Mouse (Mus musculus): ENCODE data around the gene Glis1. TPM values are rescaled to one million over a fixed set of nuclear protein-coding genes. Genes with fewer than 3 reads are reported as not detected.

Gene Glis1
- total and polyA plus RNA-seq, 3 experiments: 0.16 to 0.38 (median 0.20) TPM

DNA sequence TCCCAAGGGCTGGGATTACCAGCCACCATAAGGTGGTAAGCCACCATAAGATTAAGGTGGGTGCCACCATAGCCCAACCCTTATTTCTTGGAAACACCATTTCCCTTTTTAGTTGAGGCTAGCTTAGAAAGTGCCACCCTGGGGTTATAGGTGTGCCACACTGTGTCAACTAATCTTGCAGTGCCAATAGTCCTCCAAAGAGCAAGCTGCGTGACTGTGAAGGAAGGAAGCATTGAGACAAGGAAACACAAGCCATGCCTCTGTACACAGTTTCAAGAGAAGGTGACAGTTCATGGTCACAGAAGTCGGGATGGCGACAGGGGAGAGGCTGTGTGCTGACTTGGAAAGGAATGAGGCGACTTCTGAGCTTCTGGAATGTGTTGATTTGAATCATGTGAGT is 14.2 kb upstream of the Glis1 start:
- Histone ChIP-seq H3K36me3 (replicated peaks) (peaks cover 44% of the 10 kb centered on the region), H3K4me1 (ENCODE audit: insufficient read depth, low read depth, low read length) (no peaks in the 10 kb centered on the region; the same call in 1 of the 2 replicates), H3K4me3 (ENCODE audit: low read depth, low read length) (no peak overlapping the region), H3K27me3 (ENCODE audit: insufficient read depth, low read length) (no peaks in the 10 kb centered on the region), H3K9me3 (replicated peaks) (no peaks in the 10 kb centered on the region)
- ATAC-seq (ENCODE audit: extremely low read depth, insufficient number of reproducible peaks, low FRiP score, poor library complexity, severe bottlenecking) (no peak), DNase-seq (ENCODE audit: low spot score) (no peak)
- TF ChIP-seq POLR2AphosphoS5 (IDR thresholded peaks at IDR 0.05; ENCODE audit: insufficient replicate concordance, low read depth, low read length) (no peak), GATA1 (IDR thresholded peaks at IDR 0.05; ENCODE audit: borderline replicate concordance, low read length) (no peak), TAL1 (conservative IDR thresholded peaks at IDR 0.05; ENCODE audit: low read depth, low read length) (no peak), GATA2 (IDR thresholded peaks at IDR 0.05; ENCODE audit: borderline replicate concordance, low read depth, low read length) (no peak), CTCF (IDR thresholded peaks at IDR 0.05; ENCODE audit: low read depth, low read length) (no peak)

DNA sequence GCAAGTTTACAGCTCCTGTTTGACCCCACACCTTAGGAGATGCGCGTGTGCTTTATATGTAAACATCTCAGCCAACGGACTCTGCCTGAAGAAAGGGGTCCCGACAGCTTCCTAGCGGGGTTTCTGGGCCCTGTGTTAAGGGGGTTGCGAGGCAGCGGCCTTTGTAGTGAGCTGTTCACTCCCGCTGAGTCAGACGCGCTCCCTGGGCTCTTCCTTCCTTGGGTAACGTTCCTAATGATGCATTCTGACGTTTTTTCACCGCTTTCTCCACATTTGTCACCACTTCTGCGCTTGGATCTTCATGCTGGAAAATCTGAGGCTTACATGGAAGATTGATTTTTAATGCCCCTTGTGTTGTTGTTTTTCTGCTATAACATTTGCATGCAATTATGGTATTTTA is 12.7 kb upstream of the Glis1 start:
- TF ChIP-seq POLR2AphosphoS5 (IDR thresholded peaks at IDR 0.05; ENCODE audit: insufficient replicate concordance, low read depth, low read length) (no peak), TAL1 (conservative IDR thresholded peaks at IDR 0.05; ENCODE audit: low read depth, low read length) (no peak), CTCF (IDR thresholded peaks at IDR 0.05; ENCODE audit: low read depth, low read length) (no peak), GATA1 (IDR thresholded peaks at IDR 0.05; ENCODE audit: borderline replicate concordance, low read length) (no peak), GATA2 (IDR thresholded peaks at IDR 0.05; ENCODE audit: borderline replicate concordance, low read depth, low read length) (no peak)
- peaks cover 3% of the 10 kb centered on the region; the same call in 1 of the 2 replicates for H3K27me3 ChIP-seq (ENCODE audit: insufficient read depth, low read length)
- H3K4me3 ChIP-seq (ENCODE audit: low read depth, low read length): no peak overlapping the region
- H3K36me3 ChIP-seq (replicated peaks): peaks cover 30% of the 10 kb centered on the region
- no peaks in the 10 kb centered on the region; the same call in 1 of the 2 replicates for H3K4me1 ChIP-seq (ENCODE audit: insufficient read depth, low read depth, low read length)
- DNase-seq (ENCODE audit: low spot score) (no peak), ATAC-seq (ENCODE audit: extremely low read depth, insufficient number of reproducible peaks, low FRiP score, poor library complexity, severe bottlenecking) (no peak)
- no peaks in the 10 kb centered on the region for H3K9me3 ChIP-seq (replicated peaks)

DNA sequence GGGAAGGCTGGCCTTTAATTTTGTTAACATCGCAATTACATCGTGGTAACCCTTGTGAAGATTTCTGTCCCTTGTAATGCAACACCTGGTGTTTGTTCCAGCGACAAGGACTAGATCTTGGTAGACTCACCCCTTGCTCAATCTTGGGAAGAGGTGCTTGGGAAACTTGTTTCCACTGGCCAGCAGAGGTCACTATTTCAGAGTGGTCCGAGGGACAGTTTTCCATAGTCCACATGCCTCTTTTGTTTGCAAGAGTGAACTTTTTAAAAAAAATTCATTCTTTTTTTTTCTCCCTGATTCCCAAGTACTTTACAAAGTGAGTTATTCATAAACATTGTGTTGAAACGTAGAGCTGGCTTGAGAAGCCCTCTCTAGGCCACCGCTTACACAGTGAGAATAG is 12.2 kb upstream of the Glis1 start:
- DNase-seq (ENCODE audit: low spot score): no peak
- Histone ChIP-seq H3K4me3 (ENCODE audit: low read depth, low read length) (no peak overlapping the region), H3K27me3 (ENCODE audit: insufficient read depth, low read length) (peaks cover 5% of the 10 kb centered on the region; the same call in 1 of the 2 replicates), H3K36me3 (replicated peaks) (peaks cover 26% of the 10 kb centered on the region), H3K4me1 (ENCODE audit: insufficient read depth, low read depth, low read length) (no peaks in the 10 kb centered on the region; the same call in 1 of the 2 replicates), H3K9me3 (replicated peaks) (no peaks in the 10 kb centered on the region)
- no peak for ATAC-seq (ENCODE audit: extremely low read depth, insufficient number of reproducible peaks, low FRiP score, poor library complexity, severe bottlenecking)
- TF ChIP-seq TAL1 (conservative IDR thresholded peaks at IDR 0.05; ENCODE audit: low read depth, low read length) (no peak), CTCF (IDR thresholded peaks at IDR 0.05; ENCODE audit: low read depth, low read length) (no peak), GATA1 (IDR thresholded peaks at IDR 0.05; ENCODE audit: borderline replicate concordance, low read length) (no peak), POLR2AphosphoS5 (IDR thresholded peaks at IDR 0.05; ENCODE audit: insufficient replicate concordance, low read depth, low read length) (no peak), GATA2 (IDR thresholded peaks at IDR 0.05; ENCODE audit: borderline replicate concordance, low read depth, low read length) (no peak)

DNA sequence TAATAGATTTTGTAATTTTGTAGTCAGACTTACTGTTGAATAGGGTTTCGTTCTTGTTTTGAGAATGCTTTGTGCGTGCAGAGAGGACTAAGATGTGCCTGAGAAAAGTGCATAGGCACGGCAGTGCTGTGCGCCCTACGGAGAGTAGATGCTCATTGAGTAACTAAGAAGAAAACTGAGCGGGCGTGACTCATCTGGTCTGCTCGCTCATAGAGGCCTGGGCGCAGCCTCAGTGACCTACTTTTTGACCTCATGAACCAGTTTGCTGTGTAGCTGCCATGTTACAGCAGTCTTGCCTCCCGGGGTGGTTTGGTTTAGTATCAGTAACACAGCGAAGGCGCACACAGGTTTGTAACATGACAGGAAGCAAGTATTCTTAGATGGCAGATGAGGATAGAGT is 8.8 kb upstream of the Glis1 start:
- no peak overlapping the region for H3K4me3 ChIP-seq (ENCODE audit: low read depth, low read length)
- DNase-seq (ENCODE audit: low spot score) (no peak), ATAC-seq (ENCODE audit: extremely low read depth, insufficient number of reproducible peaks, low FRiP score, poor library complexity, severe bottlenecking) (no peak)
- H3K9me3 ChIP-seq (replicated peaks): no peaks in the 10 kb centered on the region
- H3K36me3 ChIP-seq (replicated peaks): no peaks in the 10 kb centered on the region
- TF ChIP-seq POLR2AphosphoS5 (IDR thresholded peaks at IDR 0.05; ENCODE audit: insufficient replicate concordance, low read depth, low read length) (no peak), GATA2 (IDR thresholded peaks at IDR 0.05; ENCODE audit: borderline replicate concordance, low read depth, low read length) (no peak), CTCF (IDR thresholded peaks at IDR 0.05; ENCODE audit: low read depth, low read length) (no peak), TAL1 (conservative IDR thresholded peaks at IDR 0.05; ENCODE audit: low read depth, low read length) (no peak), GATA1 (IDR thresholded peaks at IDR 0.05; ENCODE audit: borderline replicate concordance, low read length) (no peak)
- H3K4me1 ChIP-seq (ENCODE audit: insufficient read depth, low read depth, low read length): no peaks in the 10 kb centered on the region
- peaks cover 8% of the 10 kb centered on the region; the same call in 1 of the 2 replicates for H3K27me3 ChIP-seq (ENCODE audit: insufficient read depth, low read length)

- Histone ChIP-seq H3K27me3 (ENCODE audit: insufficient read depth, low read length) (peaks cover 8% of the 10 kb centered on the region; the same call in 1 of the 2 replicates), H3K36me3 (replicated peaks) (no peaks in the 10 kb centered on the region), H3K9me3 (replicated peaks) (no peaks in the 10 kb centered on the region), H3K4me1 (ENCODE audit: insufficient read depth, low read depth, low read length) (no peaks in the 10 kb centered on the region), H3K4me3 (ENCODE audit: low read depth, low read length) (no peak overlapping the region)
- TF ChIP-seq GATA1 (IDR thresholded peaks at IDR 0.05; ENCODE audit: borderline replicate concordance, low read length) (no peak), CTCF (IDR thresholded peaks at IDR 0.05; ENCODE audit: low read depth, low read length) (no peak), GATA2 (IDR thresholded peaks at IDR 0.05; ENCODE audit: borderline replicate concordance, low read depth, low read length) (no peak), TAL1 (conservative IDR thresholded peaks at IDR 0.05; ENCODE audit: low read depth, low read length) (no peak), POLR2AphosphoS5 (IDR thresholded peaks at IDR 0.05; ENCODE audit: insufficient replicate concordance, low read depth, low read length) (no peak)
- DNase-seq (ENCODE audit: low spot score) (no peak), ATAC-seq (ENCODE audit: extremely low read depth, insufficient number of reproducible peaks, low FRiP score, poor library complexity, severe bottlenecking) (no peak)
These were observed 7.8 kb upstream of the Glis1 start for GRCm38 (mm10) chr4:107426631-107427030.

- no peaks in the 10 kb centered on the region; the same call in 1 of the 2 replicates for H3K4me1 ChIP-seq (ENCODE audit: insufficient read depth, low read depth, low read length)
- H3K4me3 ChIP-seq (ENCODE audit: low read depth, low read length): no peak overlapping the region
- no peaks in the 10 kb centered on the region for H3K36me3 ChIP-seq (replicated peaks)
- DNase-seq (ENCODE audit: low spot score): no peak
- TF ChIP-seq GATA2 (IDR thresholded peaks at IDR 0.05; ENCODE audit: borderline replicate concordance, low read depth, low read length) (no peak), POLR2AphosphoS5 (IDR thresholded peaks at IDR 0.05; ENCODE audit: insufficient replicate concordance, low read depth, low read length) (no peak), GATA1 (IDR thresholded peaks at IDR 0.05; ENCODE audit: borderline replicate concordance, low read length) (no peak), TAL1 (conservative IDR thresholded peaks at IDR 0.05; ENCODE audit: low read depth, low read length) (no peak), CTCF (IDR thresholded peaks at IDR 0.05; ENCODE audit: low read depth, low read length) (no peak)
- ATAC-seq (ENCODE audit: extremely low read depth, insufficient number of reproducible peaks, low FRiP score, poor library complexity, severe bottlenecking): no peak
- H3K9me3 ChIP-seq (replicated peaks): peaks cover 7% of the 10 kb centered on the region; the same call in 1 of the 2 replicates
- peaks cover 41% of the 10 kb centered on the region for H3K27me3 ChIP-seq (ENCODE audit: insufficient read depth, low read length)
These were observed 1.7 kb upstream of the Glis1 start for GRCm38 (mm10) chr4:107432717-107433116.

Data from G1E (cell line).